Mouse (Mus musculus): Measurements from ENCODE around the gene Gm21987.

- TF ChIP-seq CTCF (IDR thresholded peaks at IDR 0.05; ENCODE audit: low read depth, low read length) (no peak), POLR2A (IDR thresholded peaks at IDR 0.05; ENCODE audit: extremely low read depth, insufficient read depth, low read length) (no peak)
These were observed 52.8 kb downstream of the Gm21987 start for GRCm38 (mm10) chr16:38399531-38400231.

Measured in liver, adult 2 months (tissue).